Mouse (Mus musculus) kidney, embryonic 14.5 days (tissue): Measurements from ENCODE around the gene Nfkbid. TPM values are rescaled to one million over a fixed set of nuclear protein-coding genes. Genes with fewer than 3 reads are reported as not detected.

Source experiments
- ATAC-seq: fragments of 200-750 bp; cut with Nextera tagmentation; 2 replicates; pipeline ENCODE4 v1.8.0; 2017; ENCODE audit warnings: moderate number of reproducible peaks, mild to moderate bottlenecking, moderate TSS enrichment, moderate library complexity; ENCODE audit not compliant: low FRiP score, low TSS enrichment
- H3K27ac ChIP-seq: fragments of 300-500 bp; sonication (generic); 2 replicates; pipeline ENCODE4 v1.5.1; 2014; ENCODE audit warnings: low read depth, mild to moderate bottlenecking, low read length, moderate library complexity, mixed read lengths
- H3K27me3 ChIP-seq: fragments of 300-500 bp; sonication (generic); 2 replicates; pipeline ENCODE4 v1.6.1; 2014; ENCODE audit warnings: mild to moderate bottlenecking, low read length; ENCODE audit not compliant: control insufficient read depth, insufficient read depth
- H3K36me3 ChIP-seq: fragments of 300-500 bp; sonication (generic); 2 replicates; pipeline ENCODE4 v1.6.1; 2014; ENCODE audit warnings: low read length, mixed read lengths; ENCODE audit not compliant: control insufficient read depth, insufficient read depth
- H3K4me1 ChIP-seq: fragments of 300-500 bp; sonication (generic); 2 replicates; pipeline ENCODE4 v1.6.1; 2014; ENCODE audit warnings: low read length, mixed read lengths; ENCODE audit not compliant: control insufficient read depth, insufficient read depth
- H3K4me2 ChIP-seq: fragments of 300-500 bp; sonication (generic); replicated peaks from 2 replicates; pipeline ENCODE4 v1.6.1; 2014; ENCODE audit warnings: low read depth, mild to moderate bottlenecking, low read length
- H3K4me3 ChIP-seq: fragments of 300-500 bp; sonication (generic); 2 replicates; pipeline ENCODE4 v1.5.1; 2014; ENCODE audit warnings: mild to moderate bottlenecking, low read length
- H3K9ac ChIP-seq: fragments of 300-500 bp; sonication (generic); 2 replicates; pipeline ENCODE4 v1.6.1; 2014; ENCODE audit warnings: low read depth, mild to moderate bottlenecking, low read length, moderate library complexity
- H3K9me3 ChIP-seq: fragments of 300-500 bp; sonication (generic); 2 replicates; pipeline ENCODE4 v1.6.1; 2016; ENCODE audit warnings: low read length; ENCODE audit not compliant: control insufficient read depth
- WGBS: fragments of 180-500 bp; shearing (Covaris S2); extraction: QIAGEN DNeasy Blood & Tissue Kit; methylation state at CpG from one replicate; pipeline ENCODE4 v1.1.7; 2014; 5-methylcytosine and 5-hydroxymethylcytosine counted together
- polyA plus RNA-seq: library from polyadenylated mRNA; unstranded; fragments of >200 nt; fragmentation: Nextera tagmentation; extraction: Ambion mirVana; gene quantifications from 2 replicates; pipeline ENCODE4 v1.2.1, GENCODE M21; 2014

Nfkbid gene
- 1.1 and 1.9 TPM in 2 replicates for polyA plus RNA-seq

DNA sequence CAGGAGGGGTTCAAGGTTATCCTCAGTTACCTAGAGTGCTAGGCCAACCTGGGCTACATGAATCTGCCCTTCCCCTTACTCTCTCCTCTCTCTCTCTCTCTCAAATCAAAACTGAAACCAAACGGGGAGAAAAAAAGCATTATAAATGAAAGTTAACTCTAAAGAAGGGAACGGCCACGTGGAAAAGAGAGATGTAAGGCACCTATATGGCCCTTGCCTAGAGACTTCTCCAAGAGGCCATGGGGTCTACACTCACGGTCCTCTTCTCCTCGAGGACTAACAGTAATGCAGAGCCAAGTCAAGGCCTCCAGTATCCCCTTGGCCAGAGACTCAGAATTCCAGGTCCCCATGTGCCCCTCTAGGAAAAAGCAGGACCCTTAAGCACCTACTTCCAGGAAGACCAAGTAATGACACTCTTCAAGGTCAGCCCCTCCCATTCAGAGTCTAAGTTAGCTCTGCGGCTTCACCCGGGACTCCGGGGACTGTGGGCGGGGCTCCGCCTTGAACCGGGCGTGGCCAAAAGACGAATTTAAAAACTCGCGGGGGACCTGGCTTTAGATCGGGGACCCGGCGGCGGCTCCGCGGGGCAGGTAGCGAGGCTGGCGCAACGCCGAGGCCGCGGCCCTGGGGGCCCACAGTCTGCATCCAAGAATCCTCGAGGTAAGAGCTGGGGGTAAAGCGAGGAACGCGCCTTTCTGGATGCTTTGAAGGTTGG is at the start of gene Nfkbid:
TSS of gene Nfkbid (plus strand) at position 558 of the 715 bp plus-strand sequence.
- Histone ChIP-seq H3K27ac (peak within 1 kb of the TSS; percentile 26; the same call in 1 of the 2 replicates), H3K4me3 (peak within 1 kb of the TSS; percentile 52), H3K27me3 (no peaks in the 10 kb centered on the region), H3K4me1 (no peaks in the 10 kb centered on the region; the same call in 1 of the 2 replicates), H3K4me2 (peak within 1 kb of the TSS; percentile 94), H3K9me3 (no peaks in the 10 kb centered on the region), H3K36me3 (0 out of 2 replicates have a peak, but pooled peaks cover 3% of the 10 kb centered on the region), H3K9ac (peak within 1 kb of the TSS; percentile 61)
- ATAC-seq: peak; percentile 26; the same call in 1 of the 2 replicates
- 11% methylated on average over 31 of the region's 31 CpGs for WGBS

DNA sequence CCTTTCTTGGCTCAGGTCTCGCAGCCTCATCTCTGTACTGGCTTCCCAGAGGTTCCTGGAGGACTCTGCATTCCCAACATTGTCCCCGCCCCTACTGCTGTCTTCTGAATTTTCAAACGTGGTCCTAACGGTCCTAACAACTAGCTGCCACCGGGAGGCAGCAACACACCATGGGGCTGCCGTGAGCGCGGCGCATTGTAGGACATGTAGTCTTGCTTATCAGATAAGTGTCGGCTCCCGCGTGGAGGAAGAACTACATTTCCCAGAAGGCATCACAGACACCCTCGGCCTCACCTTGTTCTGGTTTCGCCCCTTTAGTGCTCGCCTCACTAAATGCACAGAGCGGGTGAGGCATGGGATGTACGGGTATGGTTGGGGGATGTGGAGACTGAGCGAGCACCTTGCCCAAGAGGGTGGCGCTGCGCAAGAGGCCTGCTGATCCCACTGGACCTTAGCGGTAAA is 48.0 kb upstream of the Nfkbid start:
- no peak overlapping the region for H3K27ac ChIP-seq
- ATAC-seq: peak; percentile 99
- H3K27me3 ChIP-seq: no peaks in the 10 kb centered on the region

DNA sequence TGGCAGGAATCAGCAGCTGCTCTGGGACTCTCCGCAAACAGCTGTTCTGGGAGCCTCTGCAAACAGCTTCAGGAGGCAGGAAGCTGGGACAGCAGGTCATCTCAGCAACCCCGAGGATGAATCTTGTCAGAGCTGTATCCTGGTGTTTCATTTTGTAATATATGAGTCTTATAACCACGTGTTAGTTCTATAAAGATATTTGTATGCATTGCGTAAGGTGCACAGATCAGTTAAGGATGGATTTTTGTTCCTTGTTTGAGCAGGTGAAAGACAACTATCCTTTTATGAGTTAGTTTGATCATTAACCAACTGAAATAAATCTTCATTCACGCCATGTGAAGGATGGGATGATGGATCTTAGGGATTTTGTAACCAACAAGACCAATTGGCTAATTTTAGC is 41.5 kb upstream of the Nfkbid start:
- no peak overlapping the region for H3K4me3 ChIP-seq
- H3K4me1 ChIP-seq: no peaks in the 10 kb centered on the region
- H3K36me3 ChIP-seq: no peaks in the 10 kb centered on the region
- no peak overlapping the region for H3K4me2 ChIP-seq
- no peaks in the 10 kb centered on the region for H3K27me3 ChIP-seq
- ATAC-seq: no peak
- 62% methylated on average over 5 of the region's 5 CpGs for WGBS
- H3K9me3 ChIP-seq: no peaks in the 10 kb centered on the region
- no peak overlapping the region for H3K27ac ChIP-seq
- H3K9ac ChIP-seq: no peak overlapping the region

More for the DNA sequence above, 48.0 kb upstream of the Nfkbid start:
- H3K9ac ChIP-seq: peak overlapping the region; percentile 47; the same call in 1 of the 2 replicates
- peak overlapping the region; percentile 39 for H3K4me3 ChIP-seq
- no peaks in the 10 kb centered on the region for H3K4me1 ChIP-seq
- no peaks in the 10 kb centered on the region for H3K36me3 ChIP-seq
- WGBS: under 1% methylated on average over 21 of the region's 21 CpGs
- H3K9me3 ChIP-seq: no peaks in the 10 kb centered on the region
- H3K4me2 ChIP-seq: peak overlapping the region; percentile 49

DNA sequence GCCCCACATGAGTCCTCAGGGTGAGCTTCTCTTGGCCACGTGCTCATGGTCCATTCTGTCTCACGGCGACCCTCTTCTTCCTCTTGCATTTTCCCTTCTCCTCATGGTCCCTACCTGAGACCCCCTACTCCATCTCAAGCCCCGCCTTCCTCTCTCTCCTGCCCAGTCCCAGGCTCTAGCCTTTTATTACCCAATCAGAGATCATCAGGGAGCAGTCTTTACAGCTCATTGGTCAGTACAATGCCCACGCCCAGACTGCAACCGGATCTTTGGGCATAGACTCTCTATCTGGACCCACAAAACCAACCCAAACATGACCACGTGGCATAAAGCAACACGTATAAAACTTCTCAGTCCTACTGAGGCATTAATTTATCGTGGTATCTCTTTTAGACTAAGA is 37.4 kb upstream of the Nfkbid start:
- Histone ChIP-seq H3K4me3 (no peak overlapping the region), H3K36me3 (no peaks in the 10 kb centered on the region), H3K9ac (no peak overlapping the region), H3K9me3 (no peaks in the 10 kb centered on the region), H3K27me3 (no peaks in the 10 kb centered on the region), H3K4me1 (no peaks in the 10 kb centered on the region), H3K4me2 (no peak overlapping the region), H3K27ac (no peak overlapping the region)
- WGBS: 87% methylated on average over 9 of the region's 9 CpGs
- no peak for ATAC-seq

DNA sequence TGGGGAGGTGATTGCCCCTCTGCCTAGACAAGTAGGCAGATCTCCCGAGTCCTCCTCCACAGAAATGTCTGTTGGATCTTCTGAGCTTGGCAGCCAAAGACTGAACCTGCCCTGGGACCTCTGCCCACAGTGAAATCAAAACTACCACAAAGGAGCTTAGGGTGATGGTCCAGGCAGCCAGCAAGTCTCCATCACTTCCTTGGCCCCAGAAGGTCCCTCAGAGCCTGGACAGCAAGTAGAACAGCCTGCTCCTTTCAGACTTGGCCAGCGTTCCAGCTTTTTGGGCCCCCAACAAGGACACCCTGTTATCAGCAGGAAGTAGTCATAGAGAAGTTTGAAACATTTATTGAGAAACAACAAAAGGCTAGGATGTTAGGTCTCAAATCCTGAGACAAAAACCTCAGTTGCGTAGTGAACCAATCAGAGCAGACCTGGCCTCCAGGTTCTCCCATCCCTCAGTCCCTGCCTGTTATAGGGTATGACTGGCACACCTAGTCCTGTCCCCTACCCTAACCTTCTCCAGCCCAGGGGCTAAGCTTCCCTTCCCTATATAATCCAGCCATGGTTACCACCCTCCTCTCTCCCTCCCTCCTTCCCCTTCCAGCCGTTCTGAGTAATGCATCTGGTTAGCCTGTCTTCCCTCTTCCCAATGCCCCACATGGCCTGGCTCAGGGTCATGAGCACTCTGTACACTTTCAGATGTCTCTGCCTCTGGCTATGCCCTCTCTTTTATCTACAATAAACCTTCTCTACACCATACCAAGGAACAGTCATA is 28.6 kb upstream of the Nfkbid start:
- H3K27ac ChIP-seq: no peak overlapping the region
- no peaks in the 10 kb centered on the region for H3K36me3 ChIP-seq
- no peak overlapping the region for H3K4me2 ChIP-seq
- no peaks in the 10 kb centered on the region for H3K27me3 ChIP-seq
- 61% methylated on average over 4 of the region's 4 CpGs for WGBS
- no peaks in the 10 kb centered on the region for H3K4me1 ChIP-seq
- H3K9me3 ChIP-seq: no peaks in the 10 kb centered on the region
- no peak overlapping the region for H3K4me3 ChIP-seq
- H3K9ac ChIP-seq: no peak overlapping the region
- no peak for ATAC-seq

DNA sequence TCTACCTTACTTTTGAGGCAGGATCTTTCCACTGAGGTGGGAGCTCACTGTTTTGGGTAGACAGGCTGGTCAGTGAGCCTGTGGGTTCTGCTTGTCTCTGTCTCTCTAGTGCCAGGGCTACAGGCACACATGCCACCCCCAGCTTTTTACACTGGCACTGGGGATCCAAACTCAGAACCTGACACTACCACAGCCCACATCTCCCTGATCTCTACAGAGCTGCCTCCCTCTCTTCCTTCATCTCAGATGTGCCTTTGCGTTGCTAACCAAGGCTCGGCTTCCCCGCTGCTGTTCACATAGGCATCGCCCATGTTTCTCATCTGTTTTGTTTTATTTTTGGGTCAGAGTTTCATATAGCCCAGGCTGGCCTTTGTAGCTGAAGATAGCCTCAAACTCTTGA is 27.9 kb upstream of the Nfkbid start:
- ATAC-seq: no peak
- no peaks in the 10 kb centered on the region for H3K9me3 ChIP-seq
- H3K9ac ChIP-seq: no peak overlapping the region
- no peaks in the 10 kb centered on the region for H3K27me3 ChIP-seq
- H3K4me3 ChIP-seq: no peak overlapping the region
- H3K4me2 ChIP-seq: no peak overlapping the region
- 91% methylated on average over 4 of the region's 4 CpGs for WGBS
- no peaks in the 10 kb centered on the region for H3K36me3 ChIP-seq
- H3K4me1 ChIP-seq: no peaks in the 10 kb centered on the region
- H3K27ac ChIP-seq: no peak overlapping the region; the same call in 1 of the 2 replicates

DNA sequence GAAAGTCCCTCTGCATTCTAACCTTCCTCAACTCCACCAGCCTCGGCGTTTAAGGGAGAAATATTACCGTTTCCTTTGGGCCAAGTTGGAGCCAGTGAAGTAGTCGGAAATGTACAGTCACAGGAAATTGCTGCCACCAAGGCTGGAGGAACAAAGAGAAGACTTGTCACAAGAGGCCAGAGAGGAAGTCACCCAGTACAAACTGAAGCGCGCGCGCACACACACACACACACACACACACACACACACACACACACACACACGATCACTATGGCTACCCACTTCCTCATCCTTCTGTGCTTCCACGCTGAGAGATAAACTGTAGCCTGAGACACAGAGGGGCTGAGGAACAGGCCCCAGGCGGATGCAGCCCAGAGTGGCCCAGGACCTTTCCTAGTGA is 27.2 kb upstream of the Nfkbid start:
- 37% methylated on average over 11 of the region's 11 CpGs for WGBS
- Histone ChIP-seq H3K27me3 (no peaks in the 10 kb centered on the region), H3K27ac (no peak overlapping the region; the same call in 1 of the 2 replicates), H3K4me1 (no peaks in the 10 kb centered on the region), H3K4me3 (no peak overlapping the region), H3K9ac (no peak overlapping the region), H3K4me2 (no peak overlapping the region), H3K9me3 (no peaks in the 10 kb centered on the region), H3K36me3 (no peaks in the 10 kb centered on the region)
- no peak for ATAC-seq

DNA sequence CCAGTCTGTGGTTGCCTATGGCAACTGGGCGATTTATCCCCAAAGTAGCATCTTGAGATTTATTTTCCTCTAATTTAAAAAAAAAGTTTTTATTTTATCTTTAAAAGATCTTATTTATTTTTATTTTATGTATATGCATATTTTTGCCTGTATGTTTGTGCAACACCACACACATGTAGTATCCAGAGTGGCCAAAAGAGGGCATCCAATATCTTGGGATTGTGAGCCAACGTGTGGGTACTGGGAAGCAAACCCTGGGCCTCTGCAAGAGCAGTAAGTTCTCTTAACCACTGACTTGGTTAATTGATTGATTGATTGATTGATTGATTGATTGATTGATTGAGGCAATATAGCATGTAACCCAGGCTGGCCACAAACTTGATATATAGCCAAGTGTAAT is 26.7 kb upstream of the Nfkbid start:
- no peak overlapping the region for H3K4me2 ChIP-seq
- WGBS: 55% methylated on average over 2 of the region's 2 CpGs
- H3K9ac ChIP-seq: no peak overlapping the region
- H3K9me3 ChIP-seq: no peaks in the 10 kb centered on the region
- no peaks in the 10 kb centered on the region for H3K4me1 ChIP-seq
- ATAC-seq: no peak
- no peaks in the 10 kb centered on the region for H3K36me3 ChIP-seq
- H3K4me3 ChIP-seq: no peak overlapping the region
- H3K27me3 ChIP-seq: no peaks in the 10 kb centered on the region
- no peak overlapping the region for H3K27ac ChIP-seq

DNA sequence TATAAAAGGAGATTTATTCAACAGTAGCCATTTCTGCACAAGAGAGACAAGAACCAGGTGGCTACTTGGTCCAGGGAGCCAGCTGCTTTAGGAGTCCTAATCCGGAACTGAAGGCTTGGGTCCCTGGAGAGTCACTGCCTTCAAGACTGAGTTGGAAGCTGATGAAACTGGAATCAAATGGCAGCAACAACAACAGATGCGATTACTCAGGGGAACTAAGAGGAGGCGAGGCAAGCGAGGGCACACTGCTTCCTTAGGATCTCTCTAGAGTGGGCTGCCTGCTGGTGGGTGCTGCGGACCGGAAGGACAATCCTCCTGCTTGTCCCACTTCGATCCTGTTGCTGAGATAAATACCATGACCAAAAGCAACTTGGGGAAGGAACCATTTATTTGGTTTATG is 21.9 kb upstream of the Nfkbid start:
- H3K4me2 ChIP-seq: no peak overlapping the region
- no peaks in the 10 kb centered on the region for H3K4me1 ChIP-seq
- no peak overlapping the region for H3K4me3 ChIP-seq
- no peak overlapping the region for H3K9ac ChIP-seq
- ATAC-seq: no peak
- H3K27me3 ChIP-seq: no peaks in the 10 kb centered on the region
- no peak overlapping the region for H3K27ac ChIP-seq
- WGBS: 28% methylated on average over 7 of the region's 7 CpGs
- no peaks in the 10 kb centered on the region for H3K9me3 ChIP-seq
- no peaks in the 10 kb centered on the region for H3K36me3 ChIP-seq
